Mouse (Mus musculus) stomach, postnatal 0 days (tissue): ENCODE data around the gene Ddx4.

Experiments
- CTCF ChIP-seq: IDR thresholded peaks from 2 replicates; pipeline ENCODE4 v1.5.1; 2016; ENCODE audit warnings: antibody characterized with exemption, low read depth, mild to moderate bottlenecking, moderate library complexity
- EP300 ChIP-seq: optimal IDR thresholded peaks from 2 replicates; pipeline ENCODE3; 2016; ENCODE audit warnings: antibody characterized with exemption

- TF ChIP-seq EP300 (no peak), CTCF (peak; percentile 98)
These were observed 21.7 kb upstream of the Ddx4 start for GRCm38 (mm10) chr13:112673899-112674447.
